Mouse (Mus musculus) bone marrow, adult 2 months (tissue): ENCODE measurements around the gene Twf1.

Source experiments
- CTCF ChIP-seq: fragments of 200-500 bp; IDR thresholded peaks from 2 replicates; pipeline ENCODE4 v1.5.1; 2011; ENCODE audit warnings: low read length, control low read depth; ENCODE audit not compliant: control insufficient read depth, insufficient read depth
- POLR2A ChIP-seq: fragments of 200-500 bp; IDR thresholded peaks from 2 replicates; pipeline ENCODE4 v1.6.1; 2011; ENCODE audit warnings: low read depth, mild to moderate bottlenecking, control low read depth, low read length, borderline replicate concordance; ENCODE audit not compliant: control insufficient read depth

- TF ChIP-seq POLR2A (no peak), CTCF (no peak)
Observed at GRCm38 (mm10) chr15:94539296-94539695, 50.4 kb downstream of the Twf1 start.
